Mouse (Mus musculus) bone marrow, adult 2 months (tissue): ENCODE results near the gene Gm17949.

Experiments used
- CTCF ChIP-seq: fragments of 200-500 bp; IDR thresholded peaks from 2 replicates; pipeline ENCODE4 v1.5.1; 2011; ENCODE audit warnings: low read length, control low read depth; ENCODE audit not compliant: control insufficient read depth, insufficient read depth
- POLR2A ChIP-seq: fragments of 200-500 bp; IDR thresholded peaks from 2 replicates; pipeline ENCODE4 v1.6.1; 2011; ENCODE audit warnings: low read depth, mild to moderate bottlenecking, control low read depth, low read length, borderline replicate concordance; ENCODE audit not compliant: control insufficient read depth

GRCm38 (mm10) chr17:56995046-56995445 lies 16.2 kb upstream of the Gm17949 start:
- TF ChIP-seq CTCF (no peak), POLR2A (no peak)
